Mouse (Mus musculus) hindbrain, embryonic 11.5 days (tissue): ENCODE results near the gene C7. TPM values are rescaled to one million over a fixed set of nuclear protein-coding genes. Genes with fewer than 3 reads are reported as not detected.

Experiments used
- ATAC-seq: fragments of 200-750 bp; cut with Nextera tagmentation; 2 replicates; pipeline ENCODE4 v1.8.0; 2017; ENCODE audit warnings: mild to moderate bottlenecking, moderate TSS enrichment, moderate library complexity; ENCODE audit not compliant: low FRiP score
- DNase-seq: peaks from one replicate; pipeline ENCODE4 v3.0.0-alpha.2; 2015; ENCODE audit warnings: low spot score
- H3K27ac ChIP-seq: fragments of 300-500 bp; sonication (generic); 2 replicates; pipeline ENCODE4 v1.5.1; 2014; ENCODE audit warnings: mild to moderate bottlenecking, low read depth, low read length
- H3K27me3 ChIP-seq: fragments of 300-500 bp; sonication (generic); 2 replicates; pipeline ENCODE4 v1.6.1; 2014; ENCODE audit warnings: mild to moderate bottlenecking, low read length, moderate library complexity, mixed read lengths; ENCODE audit not compliant: control insufficient read depth, insufficient read depth
- H3K36me3 ChIP-seq: fragments of 300-500 bp; sonication (generic); 2 replicates; pipeline ENCODE4 v1.6.1; 2014; ENCODE audit warnings: mild to moderate bottlenecking, low read length, moderate library complexity, mixed read lengths; ENCODE audit not compliant: control insufficient read depth, insufficient read depth
- H3K4me1 ChIP-seq: fragments of 300-500 bp; sonication (generic); replicated peaks from 2 replicates; pipeline ENCODE4 v1.6.1; 2014; ENCODE audit warnings: low read length, mixed read lengths; ENCODE audit not compliant: control insufficient read depth, insufficient read depth
- H3K4me2 ChIP-seq: fragments of 300-500 bp; sonication (generic); replicated peaks from 2 replicates; pipeline ENCODE4 v1.6.1; 2014; ENCODE audit warnings: mild to moderate bottlenecking, low read depth, low read length
- H3K4me3 ChIP-seq: fragments of 300-500 bp; sonication (generic); 2 replicates; pipeline ENCODE4 v1.5.1; 2014; ENCODE audit warnings: low read depth, low read length
- H3K9ac ChIP-seq: fragments of 300-500 bp; sonication (generic); 2 replicates; pipeline ENCODE4 v1.6.1; 2014; ENCODE audit warnings: low read depth, low read length
- H3K9me3 ChIP-seq: fragments of 300-500 bp; sonication (generic); 2 replicates; pipeline ENCODE4 v1.6.1; 2016; ENCODE audit warnings: low read length; ENCODE audit not compliant: control insufficient read depth
- WGBS: fragments of 180-500 bp; shearing (Covaris S2); extraction: QIAGEN DNeasy Blood & Tissue Kit; methylation state at CpG from one replicate; pipeline ENCODE4 v1.1.7; 2014; 5-methylcytosine and 5-hydroxymethylcytosine counted together
- polyA plus RNA-seq: library from polyadenylated mRNA; unstranded; fragments of >200 nt; fragmentation: Nextera tagmentation; extraction: Ambion mirVana; gene quantifications from 2 replicates; pipeline ENCODE4 v1.2.1, GENCODE M21; 2014

C7 gene
- not detected in 2 replicates for polyA plus RNA-seq

DNA sequence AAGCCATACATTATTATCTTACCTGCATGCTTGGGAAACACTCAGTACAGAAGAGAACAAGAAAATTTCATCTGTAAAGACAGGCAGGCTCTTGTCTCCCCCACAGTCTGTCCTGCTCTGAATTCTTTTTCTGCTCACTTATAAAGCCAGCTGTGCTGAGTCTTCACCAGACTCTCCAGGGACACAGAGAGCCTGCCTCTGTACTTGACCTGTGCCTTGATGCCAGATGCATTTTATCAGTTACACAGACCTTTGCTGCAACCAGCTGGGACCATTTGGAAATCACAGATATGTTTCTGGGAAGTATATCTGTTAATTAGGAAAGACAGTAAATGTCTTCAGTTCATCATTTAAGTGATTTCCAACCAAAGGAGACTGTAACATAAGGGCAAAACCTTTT, at the start of gene C7:
C7 (minus strand) TSS at position 106 of the 400 bp plus-strand sequence.
- no peak within 1 kb of the TSS for H3K9ac ChIP-seq
- no peaks in the 10 kb centered on the region for H3K9me3 ChIP-seq
- DNase-seq (no peak), ATAC-seq (no peak)
- no peaks in the 10 kb centered on the region for H3K27me3 ChIP-seq
- H3K4me3 ChIP-seq: no peak within 1 kb of the TSS
- H3K4me2 ChIP-seq: no peak within 1 kb of the TSS
- no peaks in the 10 kb centered on the region for H3K4me1 ChIP-seq
- H3K27ac ChIP-seq: no peak within 1 kb of the TSS
- no peaks in the 10 kb centered on the region for H3K36me3 ChIP-seq

DNA sequence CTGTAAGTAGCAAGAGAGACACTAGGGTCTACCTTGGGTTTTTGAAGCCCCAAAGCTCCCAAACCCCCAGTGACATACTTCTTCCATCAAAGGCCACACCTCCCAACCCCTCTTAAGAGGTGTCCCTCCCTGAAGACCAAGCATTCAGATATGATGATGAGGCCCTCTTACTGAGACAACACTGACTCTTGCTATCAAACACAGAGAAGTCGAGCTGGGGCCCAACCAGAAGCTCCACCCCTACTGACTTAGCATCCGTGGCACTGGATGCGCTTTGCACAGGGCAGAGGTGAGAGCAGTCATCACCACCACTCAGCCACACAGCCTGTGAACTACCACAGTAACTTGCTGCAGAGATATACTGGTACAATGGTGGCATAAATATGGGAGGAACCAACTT, 49.1 kb upstream of the C7 start:
- Histone ChIP-seq H3K4me3 (no peak overlapping the region), H3K36me3 (no peaks in the 10 kb centered on the region), H3K4me1 (peaks cover 2% of the 10 kb centered on the region; the same call in 1 of the 2 replicates), H3K9me3 (no peaks in the 10 kb centered on the region), H3K4me2 (no peak overlapping the region), H3K9ac (no peak overlapping the region), H3K27ac (no peak overlapping the region), H3K27me3 (no peaks in the 10 kb centered on the region)
- WGBS: 84% methylated on average over 3 of the region's 3 CpGs
- no peak for ATAC-seq
- no peak for DNase-seq

DNA sequence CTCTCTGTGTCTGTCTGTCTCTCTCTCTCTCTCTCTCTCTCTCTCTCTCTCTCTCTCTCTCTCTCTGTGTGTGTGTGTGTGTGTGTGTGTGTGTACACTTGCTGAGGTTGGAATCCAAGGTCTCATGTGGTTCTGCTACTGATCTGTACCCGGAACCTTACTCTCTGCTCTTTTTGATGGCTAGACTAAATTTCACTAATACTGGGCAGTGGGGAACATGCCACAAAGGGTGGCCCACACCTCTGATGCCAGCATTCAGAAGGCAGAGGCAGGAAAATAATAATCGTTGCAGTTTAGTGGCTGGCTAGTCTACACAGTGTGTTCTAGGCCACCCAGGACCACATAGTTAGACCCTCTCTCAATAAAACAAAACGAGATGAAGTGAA, 45.1 kb upstream of the C7 start:
- no peaks in the 10 kb centered on the region for H3K27me3 ChIP-seq
- no peak overlapping the region for H3K9ac ChIP-seq
- H3K27ac ChIP-seq: no peak overlapping the region
- no peak overlapping the region for H3K4me2 ChIP-seq
- 89% methylated on average over 3 of the region's 3 CpGs for WGBS
- ATAC-seq (no peak), DNase-seq (no peak)
- no peaks in the 10 kb centered on the region for H3K9me3 ChIP-seq
- H3K4me3 ChIP-seq: no peak overlapping the region
- H3K4me1 ChIP-seq: no peaks in the 10 kb centered on the region
- H3K36me3 ChIP-seq: no peaks in the 10 kb centered on the region

DNA sequence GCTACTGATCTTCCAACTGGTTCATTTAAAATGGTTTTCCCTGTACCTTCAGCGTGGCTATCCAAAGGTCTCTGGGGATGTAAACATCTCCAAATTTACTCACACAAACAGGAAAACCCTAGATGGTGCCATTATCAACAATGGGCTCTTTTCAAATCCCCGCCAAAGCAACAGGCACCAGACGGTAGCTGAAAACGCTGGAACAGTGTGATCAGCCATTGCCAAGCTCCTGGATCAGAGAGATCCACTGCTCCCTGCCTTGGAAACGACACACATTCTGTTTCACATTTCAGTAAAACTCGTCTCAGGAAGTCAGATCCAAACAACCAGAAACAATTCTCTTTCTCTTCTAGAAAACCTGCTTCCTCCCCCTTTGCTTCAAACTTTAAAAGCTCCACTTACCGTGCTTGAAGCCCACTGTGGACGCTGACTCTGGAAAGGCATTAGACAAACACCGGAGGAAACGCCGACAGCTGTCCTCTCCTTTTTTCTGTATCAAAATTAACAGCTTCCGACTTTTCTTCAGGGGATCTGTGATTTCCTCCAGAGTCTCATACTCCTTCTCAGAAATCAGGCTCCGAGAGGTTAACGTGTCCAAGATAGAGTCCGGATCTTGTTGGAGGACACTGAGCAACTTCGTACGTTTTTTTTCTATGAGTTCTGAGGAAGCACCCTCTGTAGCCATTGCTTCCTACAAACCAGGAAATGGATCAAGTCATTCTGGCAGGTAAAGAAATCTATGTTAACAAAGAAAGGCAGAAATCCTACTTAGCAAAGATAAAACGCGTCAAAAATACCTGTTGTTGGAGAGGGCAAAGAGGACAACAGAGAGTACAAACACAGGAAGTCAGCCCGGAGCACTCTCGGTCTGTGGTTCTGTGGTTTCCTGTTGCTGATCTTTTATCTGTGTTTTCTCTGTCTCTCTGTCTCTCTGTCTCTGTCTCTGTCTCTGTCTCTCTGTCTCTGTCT, 44.4 kb upstream of the C7 start, which contains the start of gene Card6:
Card6 (minus strand) TSS at position 854 of the 969 bp plus-strand sequence.
- no peaks in the 10 kb centered on the region for H3K4me1 ChIP-seq
- H3K36me3 ChIP-seq: no peaks in the 10 kb centered on the region
- ATAC-seq: no peak
- no peaks in the 10 kb centered on the region for H3K9me3 ChIP-seq
- 72% methylated on average over 21 of the region's 21 CpGs for WGBS
- no peak for DNase-seq
- H3K27me3 ChIP-seq: no peaks in the 10 kb centered on the region
- no peak within 1 kb of the TSS for H3K4me3 ChIP-seq
- no peak within 1 kb of the TSS for H3K4me2 ChIP-seq
- no peak within 1 kb of the TSS for H3K9ac ChIP-seq
- H3K27ac ChIP-seq: no peak within 1 kb of the TSS

DNA sequence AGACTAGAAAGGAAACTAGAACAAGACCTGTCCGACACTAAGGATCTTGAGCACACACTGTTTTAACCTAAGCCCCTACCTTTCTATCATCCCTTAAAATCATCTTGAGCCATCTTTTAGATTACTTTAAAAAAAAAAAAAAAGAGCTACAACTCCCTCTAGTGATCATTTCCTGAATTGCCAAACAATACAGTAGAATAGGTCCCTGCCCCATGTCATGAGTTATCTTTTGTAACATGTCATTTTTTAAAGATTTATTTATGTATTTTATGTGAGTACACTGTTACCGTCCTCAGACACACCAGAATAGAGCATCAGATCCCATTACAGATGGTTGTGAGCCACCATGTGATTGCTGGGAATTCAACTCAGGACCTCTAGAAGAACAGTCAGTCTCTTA, 42.8 kb upstream of the C7 start:
- Histone ChIP-seq H3K4me3 (no peak overlapping the region), H3K9ac (no peak overlapping the region), H3K9me3 (no peaks in the 10 kb centered on the region), H3K36me3 (no peaks in the 10 kb centered on the region), H3K27me3 (no peaks in the 10 kb centered on the region), H3K4me2 (no peak overlapping the region), H3K4me1 (no peaks in the 10 kb centered on the region), H3K27ac (no peak overlapping the region)
- no peak for ATAC-seq
- DNase-seq: no peak
- 59% methylated on average over 2 of the region's 2 CpGs for WGBS

DNA sequence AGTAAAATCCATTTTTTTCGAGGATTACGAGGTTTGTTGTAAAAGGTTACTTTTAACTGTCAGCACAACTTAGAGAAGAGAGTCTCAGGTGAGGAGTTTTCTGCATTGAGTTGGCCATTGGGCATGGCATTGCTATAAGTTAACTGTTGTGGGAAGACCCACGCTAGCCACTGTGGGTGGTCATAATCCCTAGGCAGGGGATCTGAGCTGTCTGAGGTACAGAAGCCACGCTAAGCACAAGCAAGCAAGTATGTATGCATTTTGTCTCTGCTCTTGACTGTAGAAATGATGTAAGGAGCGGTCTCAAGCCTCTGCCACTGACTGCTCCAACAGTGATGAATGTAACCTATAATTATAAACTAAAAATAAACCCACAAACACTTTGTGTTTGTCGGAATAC, 42.4 kb upstream of the C7 start:
- no peaks in the 10 kb centered on the region for H3K27me3 ChIP-seq
- no peak overlapping the region for H3K9ac ChIP-seq
- no peaks in the 10 kb centered on the region for H3K36me3 ChIP-seq
- no peak for DNase-seq
- H3K4me3 ChIP-seq: no peak overlapping the region
- ATAC-seq: no peak
- no peak overlapping the region for H3K27ac ChIP-seq
- H3K4me2 ChIP-seq: no peak overlapping the region
- no peaks in the 10 kb centered on the region for H3K9me3 ChIP-seq
- H3K4me1 ChIP-seq: no peaks in the 10 kb centered on the region
- 80% methylated on average over 6 of the region's 6 CpGs for WGBS

DNA sequence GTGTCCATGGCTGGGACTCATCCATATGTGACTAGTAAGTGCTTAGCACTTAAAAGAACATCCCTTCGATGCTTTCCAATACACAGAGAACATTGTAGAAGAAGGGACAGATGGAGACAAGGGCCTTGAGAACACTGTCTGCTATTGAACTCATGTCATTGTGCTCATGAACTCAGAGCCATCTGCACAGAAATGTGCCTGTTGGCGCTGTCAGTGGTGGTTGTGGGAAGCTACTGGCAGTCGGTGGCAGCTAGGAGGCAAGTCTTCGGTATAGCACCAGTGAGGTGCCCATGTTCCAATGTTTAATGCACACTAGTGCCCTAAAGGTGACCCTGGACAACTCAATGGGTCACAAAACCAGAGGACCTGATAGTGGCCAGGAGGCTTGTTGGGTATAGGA, 38.8 kb upstream of the C7 start:
- whole genome bisulfite sequencing: 97% methylated on average over 4 of the region's 4 CpGs
- Histone ChIP-seq H3K9me3 (no peaks in the 10 kb centered on the region), H3K4me1 (no peaks in the 10 kb centered on the region), H3K27me3 (no peaks in the 10 kb centered on the region), H3K4me2 (no peak overlapping the region), H3K27ac (no peak overlapping the region), H3K9ac (no peak overlapping the region), H3K36me3 (no peaks in the 10 kb centered on the region), H3K4me3 (no peak overlapping the region)
- DNase-seq (no peak), ATAC-seq (no peak)

DNA sequence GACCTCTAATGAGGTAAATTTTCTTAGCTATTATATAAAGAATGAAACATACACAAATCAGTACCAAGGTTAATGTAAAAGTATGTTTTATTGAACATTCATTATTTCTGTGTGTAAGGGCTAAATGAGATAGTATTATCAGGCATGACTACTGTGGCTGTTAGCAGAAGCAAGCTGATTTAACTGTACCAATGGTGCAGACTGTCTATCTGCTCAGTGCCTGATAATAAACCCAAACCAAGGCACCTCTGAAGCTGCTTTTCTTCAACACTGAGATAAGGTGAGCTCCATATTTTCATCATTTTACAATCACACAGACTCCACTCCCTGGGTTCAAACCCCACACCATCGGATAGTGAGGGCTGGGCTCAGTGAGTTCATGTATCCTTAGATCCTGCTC, 33.8 kb upstream of the C7 start:
- Histone ChIP-seq H3K9me3 (no peaks in the 10 kb centered on the region), H3K4me3 (no peak overlapping the region), H3K36me3 (no peaks in the 10 kb centered on the region), H3K9ac (no peak overlapping the region), H3K4me2 (no peak overlapping the region), H3K27me3 (no peaks in the 10 kb centered on the region), H3K4me1 (no peaks in the 10 kb centered on the region), H3K27ac (no peak overlapping the region)
- ATAC-seq: no peak
- WGBS: 91% methylated on average over 1 of the region's 1 CpGs
- DNase-seq: no peak
